In genomic region chr14:76605931-76606534, GRCm38 (mm10) we compare ENCODE assay signal across 13 mouse cellular contexts. TPM values are rescaled to one million over a fixed set of nuclear protein-coding genes. Genes with fewer than 3 reads are reported as not detected.
DNase-seq lines count a peak whose midpoint lies in the region; ATAC-seq lines count a peak whose summit lies in the region.
"Had no signal": no experiment of that assay in that cellular context is flagged by ENCODE, and none has a peak within 500 bp of the region (broad histone marks: within the 10 kb centered on the region; RNA-seq: fewer than 3 reads in every experiment).

No protein-coding gene starts in this region.

- H3K4me1 ChIP-seq in heart, embryonic 10.5 days, result peaks cover 37% of the 10 kb centered on the region
- peaks cover 15% of the 10 kb centered on the region for H3K4me1 ChIP-seq in limb, embryonic 11.5 days (ENCODE audit: control insufficient read depth, insufficient read depth, low read length)

- DNase-seq in heart, embryonic 10.5 days (ENCODE audit: low spot score), result no peak
- no peak for DNase-seq in heart, postnatal 10 days
- DNase-seq in right cerebral cortex, adult 18-20 months, result peak; percentile 41
- DNase-seq in right cerebral cortex, postnatal 10 days (ENCODE audit: low spot score in 2 of 2), result no peak
- peak; percentile 47 for DNase-seq in limb, embryonic 11.5 days (ENCODE audit: low spot score)
- peak; percentile 50 for DNase-seq in telencephalon, adult 2 months (ENCODE audit: low read depth, low spot score)
- DNase-seq in cerebellum, postnatal 4 days (ENCODE audit: low spot score in 2 of 2), result no peak
- DNase-seq in lung, postnatal 36 days, result no peak
- DNase-seq: kidney, postnatal 36 days had no signal

- ATAC-seq in limb, embryonic 11.5 days (ENCODE audit: insufficient number of reproducible peaks, low FRiP score, low TSS enrichment, low read depth), result peak; percentile 23; the same call in 1 of the 2 replicates

- no peak overlapping the region for H3K4me2 ChIP-seq in limb, embryonic 11.5 days (ENCODE audit: low read depth, severe bottlenecking)
- H3K4me2 ChIP-seq: heart, embryonic 12.5 days; hindbrain, embryonic 15.5 days; liver, embryonic 15.5 days had no signal

- no peaks in the 10 kb centered on the region for H3K36me3 ChIP-seq in heart, embryonic 10.5 days
- no peaks in the 10 kb centered on the region for H3K36me3 ChIP-seq in limb, embryonic 11.5 days (ENCODE audit: control insufficient read depth, insufficient read depth, low read length)
- H3K36me3 ChIP-seq: heart, embryonic 12.5 days; hindbrain, embryonic 15.5 days; liver, embryonic 15.5 days had no signal

- intact Hi-C loops in heart, postnatal 10 days (cut with DNase I), result no loop called here

- no peak overlapping the region for H3K4me3 ChIP-seq in heart, embryonic 10.5 days
- no peak overlapping the region for H3K4me3 ChIP-seq in limb, embryonic 11.5 days (ENCODE audit: low read depth, low read length)
- H3K4me3 ChIP-seq: heart, embryonic 12.5 days; hindbrain, embryonic 15.5 days; liver, embryonic 15.5 days had no signal

- 68% methylated on average over 13 of the region's 13 CpGs for WGBS in heart, embryonic 10.5 days
- WGBS in limb, embryonic 11.5 days, result 42% methylated on average over 13 of the region's 13 CpGs

- H3K27ac ChIP-seq in heart, embryonic 10.5 days, result peak overlapping the region; percentile 44; the same call in 1 of the 2 replicates
- H3K27ac ChIP-seq in limb, embryonic 11.5 days (replicated peaks; ENCODE audit: low read depth, low read length), result peak overlapping the region; percentile 51; the same call in 1 of the 2 replicates
- H3K27ac ChIP-seq: hindbrain, embryonic 15.5 days; liver, embryonic 15.5 days; macrophage had no signal

- no peaks in the 10 kb centered on the region for H3K27me3 ChIP-seq in heart, embryonic 10.5 days (ENCODE audit: insufficient read depth, poor library complexity, severe bottlenecking)
- H3K27me3 ChIP-seq in limb, embryonic 11.5 days (ENCODE audit: control insufficient read depth, insufficient read depth, low read length), result no peaks in the 10 kb centered on the region
- H3K27me3 ChIP-seq: heart, embryonic 12.5 days; hindbrain, embryonic 15.5 days; liver, embryonic 15.5 days had no signal

- H3K9ac ChIP-seq in limb, embryonic 11.5 days (ENCODE audit: low read length), result 0 out of 2 replicates have a peak overlapping the region, but pooled peaks have one; percentile 22
- H3K9ac ChIP-seq: heart, embryonic 12.5 days; hindbrain, embryonic 15.5 days; liver, embryonic 15.5 days had no signal

- no peaks in the 10 kb centered on the region for H3K9me3 ChIP-seq in heart, embryonic 10.5 days
- no peaks in the 10 kb centered on the region for H3K9me3 ChIP-seq in limb, embryonic 11.5 days (ENCODE audit: control insufficient read depth, low read length)
- H3K9me3 ChIP-seq: heart, embryonic 12.5 days; hindbrain, embryonic 15.5 days; liver, embryonic 15.5 days had no signal

RNA-seq across cellular contexts. Expression of gene Serp2, which starts 49.3 kb away (rescaled TPM):
- 25.3 and 27.0 TPM in 2 replicates for polyA plus RNA-seq in heart, embryonic 10.5 days (2016; fragmentation: Nextera tagmentation; extraction: Ambion mirVana)
- total RNA-seq in heart, postnatal 10 days (2021), result 1 to 10 TPM in 1 of 2 experiments, under 1 TPM in 1; 0.37 to 1.8 TPM
- polyA plus RNA-seq in limb, embryonic 11.5 days (2014; fragmentation: Nextera tagmentation; extraction: Ambion mirVana), result 18.7 and 19.4 TPM in 2 replicates
- polyA plus RNA-seq: macrophage had no signal

Comparison
In these comparisons a context has a peak if more than half of its experiments do, and no peak if none do; other contexts are left out.
1. DNase-seq: peak in right cerebral cortex, adult 18-20 months (single experiment), limb, embryonic 11.5 days (single experiment) and telencephalon, adult 2 months (single experiment); none in heart, embryonic 10.5 days (single experiment), heart, postnatal 10 days (0 of 2), right cerebral cortex, postnatal 10 days (0 of 2), cerebellum, postnatal 4 days (0 of 2) and lung, postnatal 36 days (single experiment).